Mouse (Mus musculus): Measurements from ENCODE around the gene Cldn10. TPM values are rescaled to one million over a fixed set of nuclear protein-coding genes. Genes with fewer than 3 reads are reported as not detected.

Gene Cldn10
- polyA plus RNA-seq, 1 experiment = not detected

GRCm38 (mm10) chr14:118878346-118878910, 90.7 kb downstream of the Cldn10 start:
- Histone ChIP-seq H3K27me3 (ENCODE audit: control insufficient read depth) (no peaks in the 10 kb centered on the region), H3K4me1 (ENCODE audit: control insufficient read depth) (peaks cover 13% of the 10 kb centered on the region), H3K36me3 (ENCODE audit: control insufficient read depth) (peaks cover 19% of the 10 kb centered on the region), H3K4me3 (replicated peaks) (no peak overlapping the region), H3K9me3 (ENCODE audit: control insufficient read depth, low read length) (peaks cover 18% of the 10 kb centered on the region)
- TF ChIP-seq GATA1 (IDR thresholded peaks at IDR 0.05; ENCODE audit: low read length) (no peak), TAL1 (IDR thresholded peaks at IDR 0.05; ENCODE audit: low read length) (no peak)

- no peaks in the 10 kb centered on the region for H3K27me3 ChIP-seq (ENCODE audit: control insufficient read depth)
- TF ChIP-seq TAL1 (IDR thresholded peaks at IDR 0.05; ENCODE audit: low read length) = no peak
- no peak for TF ChIP-seq GATA1 (IDR thresholded peaks at IDR 0.05; ENCODE audit: low read length)
- H3K4me3 ChIP-seq (replicated peaks) = no peak overlapping the region
- peaks cover 18% of the 10 kb centered on the region for H3K9me3 ChIP-seq (ENCODE audit: control insufficient read depth, low read length)
- peaks cover 19% of the 10 kb centered on the region for H3K36me3 ChIP-seq (ENCODE audit: control insufficient read depth)
- peaks cover 35% of the 10 kb centered on the region for H3K4me1 ChIP-seq (ENCODE audit: control insufficient read depth)
Observed at GRCm38 (mm10) chr14:118880696-118881095, 93.0 kb downstream of the Cldn10 start.

- Histone ChIP-seq H3K4me1 (ENCODE audit: control insufficient read depth) (peaks cover 45% of the 10 kb centered on the region), H3K9me3 (ENCODE audit: control insufficient read depth, low read length) (peaks cover 18% of the 10 kb centered on the region), H3K27me3 (ENCODE audit: control insufficient read depth) (no peaks in the 10 kb centered on the region), H3K36me3 (ENCODE audit: control insufficient read depth) (peaks cover 15% of the 10 kb centered on the region), H3K4me3 (replicated peaks) (peak overlapping the region; percentile 57)
- no peak for TF ChIP-seq TAL1 (IDR thresholded peaks at IDR 0.05; ENCODE audit: low read length)
Observed at GRCm38 (mm10) chr14:118883344-118884249, 95.9 kb downstream of the Cldn10 start.

GRCm38 (mm10) chr14:118884250-118884556, 96.5 kb downstream of the Cldn10 start:
- TF ChIP-seq TAL1 (IDR thresholded peaks at IDR 0.05; ENCODE audit: low read length) (no peak), GATA1 (IDR thresholded peaks at IDR 0.05; ENCODE audit: low read length) (no peak)
- Histone ChIP-seq H3K9me3 (ENCODE audit: control insufficient read depth, low read length) (peaks cover 12% of the 10 kb centered on the region), H3K27me3 (ENCODE audit: control insufficient read depth) (no peaks in the 10 kb centered on the region), H3K36me3 (ENCODE audit: control insufficient read depth) (peaks cover 9% of the 10 kb centered on the region), H3K4me1 (ENCODE audit: control insufficient read depth) (peaks cover 45% of the 10 kb centered on the region), H3K4me3 (replicated peaks) (no peak overlapping the region)

- Histone ChIP-seq H3K4me3 (replicated peaks) (no peak overlapping the region), H3K27me3 (ENCODE audit: control insufficient read depth) (no peaks in the 10 kb centered on the region)
- TF ChIP-seq GATA1 (IDR thresholded peaks at IDR 0.05; ENCODE audit: low read length) (no peak), TAL1 (IDR thresholded peaks at IDR 0.05; ENCODE audit: low read length) (no peak)
Observed at GRCm38 (mm10) chr14:118890101-118890500, 102.4 kb downstream of the Cldn10 start.

GRCm38 (mm10) chr14:118895228-118895627, 107.5 kb downstream of the Cldn10 start:
- Histone ChIP-seq H3K4me3 (replicated peaks) (no peak overlapping the region), H3K27me3 (ENCODE audit: control insufficient read depth) (no peaks in the 10 kb centered on the region), H3K36me3 (ENCODE audit: control insufficient read depth) (no peaks in the 10 kb centered on the region), H3K9me3 (ENCODE audit: control insufficient read depth, low read length) (no peaks in the 10 kb centered on the region), H3K4me1 (ENCODE audit: control insufficient read depth) (no peaks in the 10 kb centered on the region)
- TF ChIP-seq GATA1 (IDR thresholded peaks at IDR 0.05; ENCODE audit: low read length) (no peak), TAL1 (IDR thresholded peaks at IDR 0.05; ENCODE audit: low read length) (no peak)

More at GRCm38 (mm10) chr14:118890101-118890500, 102.4 kb downstream of the Cldn10 start:
- no peaks in the 10 kb centered on the region for H3K36me3 ChIP-seq (ENCODE audit: control insufficient read depth)
- no peaks in the 10 kb centered on the region for H3K9me3 ChIP-seq (ENCODE audit: control insufficient read depth, low read length)
- H3K4me1 ChIP-seq (ENCODE audit: control insufficient read depth) = peaks cover 15% of the 10 kb centered on the region

- H3K4me3 ChIP-seq (replicated peaks) = no peak overlapping the region
- no peaks in the 10 kb centered on the region for H3K27me3 ChIP-seq (ENCODE audit: control insufficient read depth)
- no peaks in the 10 kb centered on the region for H3K36me3 ChIP-seq (ENCODE audit: control insufficient read depth)
- TF ChIP-seq TAL1 (IDR thresholded peaks at IDR 0.05; ENCODE audit: low read length) = no peak
- no peak for TF ChIP-seq GATA1 (IDR thresholded peaks at IDR 0.05; ENCODE audit: low read length)
- no peaks in the 10 kb centered on the region for H3K4me1 ChIP-seq (ENCODE audit: control insufficient read depth)
- H3K9me3 ChIP-seq (ENCODE audit: control insufficient read depth, low read length) = no peaks in the 10 kb centered on the region
Observed at GRCm38 (mm10) chr14:118895655-118896054, 107.9 kb downstream of the Cldn10 start.

- no peaks in the 10 kb centered on the region for H3K36me3 ChIP-seq (ENCODE audit: control insufficient read depth)
- H3K4me1 ChIP-seq (ENCODE audit: control insufficient read depth) = no peaks in the 10 kb centered on the region
- H3K9me3 ChIP-seq (ENCODE audit: control insufficient read depth, low read length) = peaks cover 3% of the 10 kb centered on the region; the same call in 1 of the 2 replicates
- TF ChIP-seq TAL1 (IDR thresholded peaks at IDR 0.05; ENCODE audit: low read length) (no peak), GATA1 (IDR thresholded peaks at IDR 0.05; ENCODE audit: low read length) (no peak)
- H3K27me3 ChIP-seq (ENCODE audit: control insufficient read depth) = no peaks in the 10 kb centered on the region
- no peak overlapping the region for H3K4me3 ChIP-seq (replicated peaks)
Observed at GRCm38 (mm10) chr14:118899940-118900339, 112.2 kb downstream of the Cldn10 start.

- no peak overlapping the region for H3K4me3 ChIP-seq (replicated peaks)
- peaks cover 3% of the 10 kb centered on the region; the same call in 1 of the 2 replicates for H3K9me3 ChIP-seq (ENCODE audit: control insufficient read depth, low read length)
- no peaks in the 10 kb centered on the region for H3K27me3 ChIP-seq (ENCODE audit: control insufficient read depth)
- no peaks in the 10 kb centered on the region for H3K36me3 ChIP-seq (ENCODE audit: control insufficient read depth)
- no peak for TF ChIP-seq TAL1 (IDR thresholded peaks at IDR 0.05; ENCODE audit: low read length)
- TF ChIP-seq GATA1 (IDR thresholded peaks at IDR 0.05; ENCODE audit: low read length) = no peak
- no peaks in the 10 kb centered on the region for H3K4me1 ChIP-seq (ENCODE audit: control insufficient read depth)
Observed at GRCm38 (mm10) chr14:118900911-118901310, 113.2 kb downstream of the Cldn10 start.

All from erythroblast, embryonic 14.5 days (primary cell).